Mouse (Mus musculus) cerebellum, adult 11-12 months (tissue): ENCODE data around the gene Ube2dnl2.

Experiments used
- DNase-seq: peaks from one replicate; pipeline ENCODE4 v3.0.0; 2022

Ube2dnl2 gene

DNA sequence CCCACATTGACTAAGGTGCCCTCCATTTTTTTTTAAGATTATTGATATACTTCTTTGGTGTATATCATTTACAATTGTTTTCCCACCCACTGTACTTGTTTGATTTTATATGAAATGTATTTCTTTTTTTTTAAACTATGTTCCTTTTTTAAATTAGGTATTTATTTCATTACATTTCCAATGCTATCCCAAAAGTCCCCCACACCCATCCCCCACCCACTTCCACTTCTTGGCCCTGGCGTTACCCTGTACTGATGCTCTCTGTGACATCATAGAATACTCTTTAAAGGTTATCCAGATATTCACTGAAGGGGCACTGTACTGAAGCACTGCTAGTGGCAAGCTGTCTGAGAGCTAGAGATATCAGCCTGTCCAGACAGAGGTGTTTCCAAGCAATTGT is at the start of gene Ube2dnl2:
Gene Ube2dnl2, plus strand, starts transcription at position 301 of the 400 bp plus-strand sequence.
- no peak for DNase-seq

DNA sequence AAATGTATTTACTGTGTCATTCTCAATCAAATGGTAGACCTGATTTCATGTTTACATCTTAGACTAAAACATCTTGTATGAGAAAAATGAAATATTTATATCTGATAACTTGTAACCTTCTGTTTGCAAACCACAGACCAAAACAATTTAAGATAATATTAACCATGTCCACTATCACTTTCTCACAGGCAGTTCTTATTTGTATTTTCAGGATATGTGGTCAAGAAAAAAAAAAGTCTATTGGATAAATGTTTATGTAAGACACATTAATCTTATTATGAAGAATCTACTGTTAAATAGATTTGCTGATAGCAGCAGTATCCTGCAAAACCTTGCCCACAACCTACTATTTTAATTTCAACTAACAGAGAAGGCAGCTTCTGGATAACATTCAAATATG is 11.9 kb upstream of the Ube2dnl2 start:
- no peak for DNase-seq

DNA sequence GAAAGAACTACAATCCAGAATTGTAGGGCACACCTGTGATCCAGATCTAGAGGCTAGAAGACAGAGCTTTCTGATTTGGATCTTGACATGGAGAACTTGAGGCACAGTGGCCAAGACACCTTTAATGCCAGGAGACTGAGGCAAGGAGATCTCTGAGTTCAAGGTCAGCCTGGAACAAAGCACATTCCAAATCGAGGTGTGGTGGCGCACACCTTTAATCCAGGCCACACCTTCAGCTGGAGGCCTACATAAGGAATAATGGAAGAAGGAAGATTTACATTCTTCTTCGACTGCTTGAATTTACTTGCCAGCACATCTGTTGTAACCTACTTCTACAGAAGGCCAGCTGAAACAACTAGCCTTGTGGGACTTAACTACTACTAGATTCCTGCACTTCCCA is 9.9 kb upstream of the Ube2dnl2 start:
- no peak for DNase-seq

DNA sequence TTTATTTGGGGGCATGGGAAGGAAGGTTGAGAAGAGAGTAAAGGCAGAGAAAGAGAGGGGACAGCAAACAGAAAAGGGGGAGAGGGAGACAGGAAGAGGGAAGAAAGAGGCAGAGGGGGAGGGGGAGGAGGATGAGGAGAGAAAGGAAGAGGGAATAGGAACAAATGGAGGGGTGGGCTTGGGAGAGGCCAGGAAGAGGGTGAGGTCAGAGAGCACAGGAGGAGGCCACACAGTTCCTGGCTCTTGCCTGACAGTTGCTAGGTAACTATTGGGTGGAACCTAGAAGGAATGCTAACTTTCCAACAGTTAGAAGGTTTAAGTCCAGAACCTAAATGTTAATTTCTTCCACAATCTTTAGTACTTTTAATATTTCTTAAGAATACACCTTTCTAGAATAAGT is 4.0 kb upstream of the Ube2dnl2 start:
- DNase-seq: no peak

DNA sequence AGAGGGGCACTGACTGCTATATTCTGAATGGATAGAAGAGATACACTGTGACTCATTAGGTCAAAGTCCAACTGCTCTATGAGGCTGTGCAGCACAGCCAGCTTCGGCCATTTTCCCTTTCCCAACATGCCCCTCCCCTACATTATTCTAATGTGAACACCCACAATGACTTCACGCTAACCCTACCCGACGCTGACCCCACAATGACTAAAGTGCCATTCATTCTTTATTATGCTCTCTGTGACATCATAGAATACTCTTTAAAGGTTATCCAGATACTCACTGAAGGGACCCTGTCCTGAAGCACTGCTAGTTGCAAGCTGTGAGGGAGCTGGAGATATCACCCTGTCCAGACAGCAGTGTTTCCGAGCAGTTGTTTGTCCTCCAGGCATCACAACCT is 2.7 kb upstream of the Ube2dnl2 start, which contains the start of gene Ube2dnl1:
Gene Ube2dnl1, plus strand, starts transcription at position 301 of the 400 bp plus-strand sequence.
- no peak for DNase-seq

DNA sequence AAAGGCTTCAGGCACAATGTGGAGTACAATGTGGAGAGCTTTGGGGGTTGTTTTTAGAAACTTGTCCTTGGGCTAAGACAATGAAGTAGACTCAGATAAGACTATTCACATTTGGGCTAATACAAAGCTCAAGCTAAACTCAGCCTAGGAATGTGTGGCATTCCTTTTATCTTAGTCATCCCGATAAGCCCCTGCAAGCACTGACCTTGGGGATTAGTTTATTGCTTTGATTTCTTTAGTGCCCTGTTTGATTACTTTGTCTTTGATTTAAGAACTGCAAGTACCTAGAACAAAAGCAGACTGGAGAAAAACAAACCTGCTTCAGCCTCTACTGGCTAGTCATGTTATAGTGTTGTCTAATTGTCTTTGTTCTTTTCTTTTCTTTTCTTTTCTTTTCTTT is 47.7 kb downstream of the Ube2dnl2 start:
- no peak for DNase-seq
